Mouse (Mus musculus): Measurements from ENCODE around the gene Scp2. TPM values are rescaled to one million over a fixed set of nuclear protein-coding genes. Genes with fewer than 3 reads are reported as not detected.
"Not testable (repeated sequence)": the region's sequence is repeated elsewhere in the genome, so short reads cannot be mapped to it uniquely, and the experiment has no call there.

The Scp2 gene
- 244 and 259 TPM in 2 replicates for polyA plus RNA-seq (2015; fragmentation: Nextera tagmentation; extraction: Ambion mirVana)

- WGBS (ENCODE audit: insufficient replicate concordance): 63% methylated on average over 1 of the region's 1 CpGs
- no peak for ATAC-seq (ENCODE audit: low read depth)
- Histone ChIP-seq H3K4me3 (replicated peaks) (no peak within 1 kb of the TSS), H3K9me3 (replicated peaks) (no peaks in the 10 kb centered on the region), H3K36me3 (no peaks in the 10 kb centered on the region), H3K4me2 (no peak within 1 kb of the TSS), H3K4me1 (replicated peaks) (no peaks in the 10 kb centered on the region), H3K27ac (no peak within 1 kb of the TSS), H3K27me3 (no peaks in the 10 kb centered on the region), H3K9ac (no peak within 1 kb of the TSS)
- DNase-seq: no peak
Measured at GRCm38 (mm10) chr4:108144880-108145279, at the start of gene Scp2. Scp2 (minus strand) TSS chr4:108144998.

GRCm38 (mm10) chr4:108192821-108193323, 48.1 kb upstream of the Scp2 start:
- Histone ChIP-seq H3K9me3 (replicated peaks) (no peaks in the 10 kb centered on the region), H3K9ac (no peak overlapping the region), H3K4me1 (replicated peaks) (no peaks in the 10 kb centered on the region), H3K4me2 (no peak overlapping the region), H3K36me3 (no peaks in the 10 kb centered on the region), H3K4me3 (replicated peaks) (no peak overlapping the region), H3K27me3 (no peaks in the 10 kb centered on the region), H3K27ac (no peak overlapping the region)
- no peak for ATAC-seq (ENCODE audit: low read depth)
- DNase-seq: no peak
- 53% methylated on average over 2 of the region's 2 CpGs for WGBS (ENCODE audit: insufficient replicate concordance)

GRCm38 (mm10) chr4:108182278-108182677, 37.5 kb upstream of the Scp2 start:
- 45% methylated on average over 1 of the region's 1 CpGs for WGBS (ENCODE audit: insufficient replicate concordance)
- Histone ChIP-seq H3K27me3 (no peaks in the 10 kb centered on the region), H3K4me3 (replicated peaks) (no peak overlapping the region), H3K36me3 (no peaks in the 10 kb centered on the region), H3K9me3 (replicated peaks) (no peaks in the 10 kb centered on the region), H3K4me1 (replicated peaks) (no peaks in the 10 kb centered on the region), H3K4me2 (no peak overlapping the region), H3K27ac (no peak overlapping the region), H3K9ac (no peak overlapping the region)
- DNase-seq: no peak
- ATAC-seq (ENCODE audit: low read depth): no peak

- H3K27me3 ChIP-seq: peaks cover 28% of the 10 kb centered on the region
- H3K9me3 ChIP-seq (replicated peaks): no peaks in the 10 kb centered on the region
- no peak for ATAC-seq (ENCODE audit: low read depth)
- WGBS (ENCODE audit: insufficient replicate concordance): 73% methylated on average over 6 of the region's 6 CpGs
- DNase-seq: no peak
- no peak overlapping the region for H3K27ac ChIP-seq
- no peaks in the 10 kb centered on the region; the same call in 1 of the 2 replicates for H3K4me1 ChIP-seq (replicated peaks)
- H3K4me2 ChIP-seq: no peak overlapping the region
- no peaks in the 10 kb centered on the region for H3K36me3 ChIP-seq
- no peak overlapping the region for H3K9ac ChIP-seq
- no peak overlapping the region for H3K4me3 ChIP-seq (replicated peaks)
Measured at GRCm38 (mm10) chr4:108168056-108168455, 23.3 kb upstream of the Scp2 start.

GRCm38 (mm10) chr4:108166874-108167273, 22.1 kb upstream of the Scp2 start:
- H3K27me3 ChIP-seq: peaks cover 28% of the 10 kb centered on the region
- H3K9me3 ChIP-seq (replicated peaks): no peaks in the 10 kb centered on the region
- no peak overlapping the region for H3K27ac ChIP-seq
- H3K4me2 ChIP-seq: no peak overlapping the region
- no peaks in the 10 kb centered on the region for H3K36me3 ChIP-seq
- no peak overlapping the region for H3K9ac ChIP-seq
- 58% methylated on average over 4 of the region's 4 CpGs for WGBS (ENCODE audit: insufficient replicate concordance)
- no peak overlapping the region for H3K4me3 ChIP-seq (replicated peaks)
- ATAC-seq (ENCODE audit: low read depth): no peak
- H3K4me1 ChIP-seq (replicated peaks): no peaks in the 10 kb centered on the region; the same call in 1 of the 2 replicates
- DNase-seq: no peak

- Histone ChIP-seq H3K4me1 (replicated peaks) (no peaks in the 10 kb centered on the region; the same call in 1 of the 2 replicates), H3K9me3 (replicated peaks) (no peaks in the 10 kb centered on the region), H3K4me3 (replicated peaks) (peak within 1 kb of the TSS; percentile 61), H3K9ac (peak within 1 kb of the TSS; percentile 61), H3K27ac (no peak within 1 kb of the TSS), H3K27me3 (peaks cover 28% of the 10 kb centered on the region), H3K36me3 (no peaks in the 10 kb centered on the region), H3K4me2 (peak within 1 kb of the TSS; percentile 73)
- ATAC-seq (ENCODE audit: low read depth) (peak; percentile 31; the same call in 1 of the 2 replicates), DNase-seq (no peak)
- 2% methylated on average over 43 of the region's 43 CpGs for WGBS (ENCODE audit: insufficient replicate concordance)
Measured at GRCm38 (mm10) chr4:108165152-108165895, 20.5 kb upstream of the Scp2 start, which contains the start of gene Echdc2. Echdc2 (plus strand) TSS chr4:108165437.

- Histone ChIP-seq H3K4me1 (replicated peaks) (no peaks in the 10 kb centered on the region; the same call in 1 of the 2 replicates), H3K4me2 (no peak overlapping the region), H3K36me3 (no peaks in the 10 kb centered on the region), H3K9ac (no peak overlapping the region), H3K27ac (no peak overlapping the region), H3K27me3 (peaks cover 28% of the 10 kb centered on the region), H3K9me3 (replicated peaks) (no peaks in the 10 kb centered on the region), H3K4me3 (replicated peaks) (no peak overlapping the region)
- DNase-seq (no peak), ATAC-seq (ENCODE audit: low read depth) (no peak)
- WGBS (ENCODE audit: insufficient replicate concordance): 61% methylated on average over 3 of the region's 3 CpGs
Measured at GRCm38 (mm10) chr4:108163291-108163690, 18.5 kb upstream of the Scp2 start.

- Histone ChIP-seq H3K36me3 (no peaks in the 10 kb centered on the region), H3K4me2 (no peak overlapping the region), H3K4me3 (replicated peaks) (no peak overlapping the region), H3K27ac (no peak overlapping the region), H3K27me3 (peaks cover 28% of the 10 kb centered on the region), H3K9ac (no peak overlapping the region), H3K4me1 (replicated peaks) (no peaks in the 10 kb centered on the region; the same call in 1 of the 2 replicates), H3K9me3 (replicated peaks) (no peaks in the 10 kb centered on the region)
- 70% methylated on average over 8 of the region's 8 CpGs for WGBS (ENCODE audit: insufficient replicate concordance)
- DNase-seq: no peak
- no peak for ATAC-seq (ENCODE audit: low read depth)
Measured at GRCm38 (mm10) chr4:108161936-108162335, 17.1 kb upstream of the Scp2 start.

- not testable (repeated sequence) for ATAC-seq (ENCODE audit: low read depth)
- WGBS (ENCODE audit: insufficient replicate concordance): 41% methylated on average over 1 of the region's 1 CpGs
Measured at GRCm38 (mm10) chr4:108155141-108155540, 10.3 kb upstream of the Scp2 start.

GRCm38 (mm10) chr4:108145554-108145953, 756 bp upstream of the Scp2 start:
- DNase-seq; H3K9me3 ChIP-seq (replicated peaks); ATAC-seq (ENCODE audit: low read depth); H3K4me3 ChIP-seq (replicated peaks); H3K4me2 ChIP-seq; H3K9ac ChIP-seq; H3K27ac ChIP-seq; H3K27me3 ChIP-seq; H3K36me3 ChIP-seq; H3K4me1 ChIP-seq (replicated peaks): not testable (repeated sequence)
- WGBS (ENCODE audit: insufficient replicate concordance): 40% methylated on average over 3 of the region's 3 CpGs

More at GRCm38 (mm10) chr4:108155141-108155540, 10.3 kb upstream of the Scp2 start:
- not testable (repeated sequence) for H3K4me3 ChIP-seq (replicated peaks); H3K27ac ChIP-seq; H3K4me2 ChIP-seq; H3K36me3 ChIP-seq; H3K9ac ChIP-seq; DNase-seq; H3K4me1 ChIP-seq (replicated peaks); H3K27me3 ChIP-seq; H3K9me3 ChIP-seq (replicated peaks)

- no peak overlapping the region for H3K4me3 ChIP-seq (replicated peaks)
- no peak overlapping the region for H3K27ac ChIP-seq
- ATAC-seq (ENCODE audit: low read depth): no peak
- no peaks in the 10 kb centered on the region for H3K9me3 ChIP-seq (replicated peaks)
- no peaks in the 10 kb centered on the region for H3K27me3 ChIP-seq
- no peak overlapping the region for H3K4me2 ChIP-seq
- no peak overlapping the region for H3K9ac ChIP-seq
- no peak for DNase-seq
- no peaks in the 10 kb centered on the region for H3K4me1 ChIP-seq (replicated peaks)
- no peaks in the 10 kb centered on the region for H3K36me3 ChIP-seq
Measured at GRCm38 (mm10) chr4:108143778-108144177, 1.0 kb downstream of the Scp2 start.

GRCm38 (mm10) chr4:108143178-108143577, 1.6 kb downstream of the Scp2 start:
- not testable (repeated sequence) for DNase-seq; H3K4me1 ChIP-seq (replicated peaks); H3K27ac ChIP-seq; H3K9me3 ChIP-seq (replicated peaks); ATAC-seq (ENCODE audit: low read depth); H3K4me2 ChIP-seq; H3K36me3 ChIP-seq; H3K27me3 ChIP-seq; H3K9ac ChIP-seq; H3K4me3 ChIP-seq (replicated peaks)
- 64% methylated on average over 2 of the region's 2 CpGs for WGBS (ENCODE audit: insufficient replicate concordance)
